Mouse (Mus musculus): ENCODE data around the gene Olfr1037. TPM values are rescaled to one million over a fixed set of nuclear protein-coding genes. Genes with fewer than 3 reads are reported as not detected.

The Olfr1037 gene
- polyA plus RNA-seq (2012; ENCODE audit: low replicate concordance): not detected in 2 replicates

GRCm38 (mm10) chr2:86087285-86087684 lies at the start of gene Olfr1037:
Gene Olfr1037 (minus strand): TSS chr2:86087385.

GRCm38 (mm10) chr2:86135828-86136227 lies 48.6 kb upstream of the Olfr1037 start, which contains the start of gene Olfr1039:
Gene Olfr1039 (minus strand): TSS chr2:86135928.

DNA sequence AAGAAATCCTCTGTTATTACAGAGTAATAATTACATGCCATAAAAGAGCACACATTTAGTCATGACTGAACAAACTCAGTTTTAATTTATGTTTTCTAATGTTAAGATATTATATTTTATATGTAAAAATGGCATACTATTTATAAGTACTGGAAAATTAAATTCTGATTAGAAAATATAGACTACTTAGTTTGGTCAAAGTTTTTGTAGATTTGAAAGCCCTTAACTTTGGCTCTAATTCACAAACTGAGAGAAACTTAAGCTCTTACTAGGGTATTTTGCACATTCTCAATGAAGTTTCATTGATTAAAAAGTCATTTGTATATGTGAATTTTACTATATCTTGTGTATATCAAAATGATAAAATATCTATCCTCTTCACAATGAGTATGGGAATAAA lies 13.5 kb downstream of the Olfr1037 start, which contains the start of gene Olfr1036:
TSS of gene Olfr1036 (plus strand) at position 301 of the 400 bp plus-strand sequence.

DNA sequence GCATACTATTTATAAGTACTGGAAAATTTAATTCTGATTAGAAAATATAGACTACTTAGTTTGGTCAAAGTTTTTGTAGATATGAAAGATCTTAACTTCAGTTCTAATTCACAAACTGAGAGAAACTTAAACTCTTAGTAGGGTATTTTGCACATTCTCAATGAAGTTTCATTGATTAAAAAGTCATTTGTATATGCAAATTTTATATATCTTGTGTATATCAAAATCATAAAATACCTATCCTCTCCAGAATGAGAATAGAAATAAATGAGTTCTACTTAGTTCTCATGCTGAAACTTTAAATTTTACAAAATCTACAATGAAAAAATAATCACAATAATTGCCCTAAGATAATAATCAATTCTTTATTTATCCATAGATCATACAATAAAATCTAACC lies 41.6 kb downstream of the Olfr1037 start, which contains the start of gene Olfr1034:
TSS of gene Olfr1034 (plus strand) at position 301 of the 400 bp plus-strand sequence.

Other genes with a start within 250 kb of the Olfr1037 start
- gene Olfr1019, start 241.9 kb downstream of the Olfr1037 start, polyA plus RNA-seq (2012; ENCODE audit: low replicate concordance): not detected in 2 replicates
- gene Olfr1020, start 240.4 kb downstream of the Olfr1037 start, polyA plus RNA-seq (2012; ENCODE audit: low replicate concordance): not detected in 2 replicates
- not detected in 2 replicates for gene Olfr1022, start 218.8 kb downstream of the Olfr1037 start, polyA plus RNA-seq (2012; ENCODE audit: low replicate concordance)
- gene Olfr1023, start 201.7 kb downstream of the Olfr1037 start, polyA plus RNA-seq (2012; ENCODE audit: low replicate concordance): not detected in 2 replicates
- not detected in 2 replicates for gene Olfr1024, start 182.3 kb downstream of the Olfr1037 start, polyA plus RNA-seq (2012; ENCODE audit: low replicate concordance)
- gene Olfr1025-ps1, start 172.2 kb downstream of the Olfr1037 start, polyA plus RNA-seq (2012; ENCODE audit: low replicate concordance): not detected in 2 replicates
- gene Olfr1026, start 165.8 kb downstream of the Olfr1037 start, polyA plus RNA-seq (2012; ENCODE audit: low replicate concordance): not detected in 2 replicates
- not detected in 2 replicates for gene Olfr1028, start 136.9 kb downstream of the Olfr1037 start, polyA plus RNA-seq (2012; ENCODE audit: low replicate concordance)
- not detected in 2 replicates for gene Olfr1029, start 113.5 kb downstream of the Olfr1037 start, polyA plus RNA-seq (2012; ENCODE audit: low replicate concordance)
- not detected in 2 replicates for gene Olfr1030, start 108.1 kb downstream of the Olfr1037 start, polyA plus RNA-seq (2012; ENCODE audit: low replicate concordance)
- not detected in 2 replicates for gene Olfr1031, start 97.1 kb downstream of the Olfr1037 start, polyA plus RNA-seq (2012; ENCODE audit: low replicate concordance)
- gene Olfr1032, start 81.8 kb downstream of the Olfr1037 start, polyA plus RNA-seq (2012; ENCODE audit: low replicate concordance): not detected in 2 replicates
- gene Olfr1033, start 66.8 kb downstream of the Olfr1037 start, polyA plus RNA-seq (2012; ENCODE audit: low replicate concordance): not detected in 2 replicates
- gene Olfr1034, start 41.5 kb downstream of the Olfr1037 start, polyA plus RNA-seq (2012; ENCODE audit: low replicate concordance): not detected in 2 replicates
- not detected in 2 replicates for gene Olfr1036, start 13.4 kb downstream of the Olfr1037 start, polyA plus RNA-seq (2012; ENCODE audit: low replicate concordance)
- not detected in 2 replicates for gene Olfr1039, start 48.5 kb upstream of the Olfr1037 start, polyA plus RNA-seq (2012; ENCODE audit: low replicate concordance)
- not detected in 2 replicates for gene Olfr1040, start 59.3 kb upstream of the Olfr1037 start, polyA plus RNA-seq (2012; ENCODE audit: low replicate concordance)
- not detected in 2 replicates for gene Olfr1042, start 74.5 kb upstream of the Olfr1037 start, polyA plus RNA-seq (2012; ENCODE audit: low replicate concordance)
- not detected in 2 replicates for gene Olfr1043, start 80.1 kb upstream of the Olfr1037 start, polyA plus RNA-seq (2012; ENCODE audit: low replicate concordance)
- gene Olfr1044, start 90.4 kb upstream of the Olfr1037 start, polyA plus RNA-seq (2012; ENCODE audit: low replicate concordance): 0.09 TPM in 1 of 2 replicates, not detected in the other
- not detected in 2 replicates for gene Olfr52, start 98.3 kb upstream of the Olfr1037 start, polyA plus RNA-seq (2012; ENCODE audit: low replicate concordance)
- gene Olfr1045, start 115.6 kb upstream of the Olfr1037 start, polyA plus RNA-seq (2012; ENCODE audit: low replicate concordance): not detected in 2 replicates
- gene Olfr1046, start 131.9 kb upstream of the Olfr1037 start, polyA plus RNA-seq (2012; ENCODE audit: low replicate concordance): not detected in 2 replicates
- not detected in 2 replicates for gene Olfr1047, start 144.0 kb upstream of the Olfr1037 start, polyA plus RNA-seq (2012; ENCODE audit: low replicate concordance)
- not detected in 2 replicates for gene Olfr1048, start 152.9 kb upstream of the Olfr1037 start, polyA plus RNA-seq (2012; ENCODE audit: low replicate concordance)
- not detected in 2 replicates for gene Olfr1049, start 170.9 kb upstream of the Olfr1037 start, polyA plus RNA-seq (2012; ENCODE audit: low replicate concordance)
- gene Olfr1051, start 191.7 kb upstream of the Olfr1037 start, polyA plus RNA-seq (2012; ENCODE audit: low replicate concordance): not detected in 2 replicates
- not detected in 2 replicates for gene Olfr1052, start 205.1 kb upstream of the Olfr1037 start, polyA plus RNA-seq (2012; ENCODE audit: low replicate concordance)
- not detected in 2 replicates for gene Olfr1053, start 227.9 kb upstream of the Olfr1037 start, polyA plus RNA-seq (2012; ENCODE audit: low replicate concordance)
- gene Olfr1054, start 248.0 kb upstream of the Olfr1037 start, polyA plus RNA-seq (2012; ENCODE audit: low replicate concordance): not detected in 2 replicates